Mouse (Mus musculus): ENCODE measurements at regions not wholly inside any gene's neighbourhood (a gene's known extent, or its start where the extent isn't known, plus 50 kb on each side); places are given as distances from the start of the nearest gene placed in this dataset.
A peak's percentile ranks its signal among the peaks of the same experiment; 100 is the strongest.

- H3K27ac ChIP-seq (ENCODE audit: low read length) = no peak overlapping the region
- no peaks in the 10 kb centered on the region for H3K36me3 ChIP-seq (ENCODE audit: insufficient read depth, low read length)
- peaks cover 16% of the 10 kb centered on the region for H3K4me1 ChIP-seq (ENCODE audit: insufficient read depth, low read length)
- no peak for ATAC-seq (ENCODE audit: low FRiP score, low TSS enrichment)
- H3K4me3 ChIP-seq (ENCODE audit: low read length) = no peak overlapping the region
- H3K4me2 ChIP-seq (replicated peaks; ENCODE audit: low read depth, low read length) = no peak overlapping the region
- 51% methylated on average over 3 of the region's 3 CpGs for WGBS
- H3K9ac ChIP-seq (replicated peaks; ENCODE audit: low read length) = 0 out of 2 replicates have a peak overlapping the region, but pooled peaks have one; percentile 2
- H3K9me3 ChIP-seq (ENCODE audit: low read length) = no peaks in the 10 kb centered on the region
- no peaks in the 10 kb centered on the region for H3K27me3 ChIP-seq (ENCODE audit: insufficient read depth, low read length)
These were observed 54.8 kb upstream of the Haao start for GRCm38 (mm10) chr17:83902523-83902922.

- Histone ChIP-seq H3K4me2 (replicated peaks; ENCODE audit: low read depth, low read length) (no peak overlapping the region), H3K4me3 (ENCODE audit: low read length) (no peak overlapping the region), H3K36me3 (ENCODE audit: insufficient read depth, low read length) (no peaks in the 10 kb centered on the region), H3K27me3 (ENCODE audit: insufficient read depth, low read length) (no peaks in the 10 kb centered on the region), H3K9ac (replicated peaks; ENCODE audit: low read length) (0 out of 2 replicates have a peak overlapping the region, but pooled peaks have one; percentile 24), H3K9me3 (ENCODE audit: low read length) (no peaks in the 10 kb centered on the region), H3K4me1 (ENCODE audit: insufficient read depth, low read length) (peaks cover 19% of the 10 kb centered on the region), H3K27ac (ENCODE audit: low read length) (0 out of 2 replicates have a peak overlapping the region, but pooled peaks have one; percentile 12)
- 34% methylated on average over 6 of the region's 6 CpGs for WGBS
- ATAC-seq (ENCODE audit: low FRiP score, low TSS enrichment) = no peak
These were observed 54.3 kb upstream of the Haao start for GRCm38 (mm10) chr17:83902091-83902490.

- Histone ChIP-seq H3K27ac (ENCODE audit: low read length) (no peak overlapping the region), H3K9ac (replicated peaks; ENCODE audit: low read length) (no peak overlapping the region), H3K36me3 (ENCODE audit: insufficient read depth, low read length) (no peaks in the 10 kb centered on the region), H3K9me3 (ENCODE audit: low read length) (no peaks in the 10 kb centered on the region), H3K4me3 (ENCODE audit: low read length) (no peak overlapping the region), H3K4me1 (ENCODE audit: insufficient read depth, low read length) (peaks cover 39% of the 10 kb centered on the region), H3K4me2 (replicated peaks; ENCODE audit: low read depth, low read length) (no peak overlapping the region), H3K27me3 (ENCODE audit: insufficient read depth, low read length) (no peaks in the 10 kb centered on the region)
- WGBS = 72% methylated on average over 7 of the region's 7 CpGs
- no peak for ATAC-seq (ENCODE audit: low FRiP score, low TSS enrichment)
These were observed 51.9 kb upstream of the Haao start for GRCm38 (mm10) chr17:83899588-83900152.

- H3K27me3 ChIP-seq (ENCODE audit: insufficient read depth, low read length) = no peaks in the 10 kb centered on the region
- H3K4me2 ChIP-seq (replicated peaks; ENCODE audit: low read depth, low read length) = no peak overlapping the region
- H3K9ac ChIP-seq (replicated peaks; ENCODE audit: low read length) = no peak overlapping the region
- H3K4me3 ChIP-seq (ENCODE audit: low read length) = no peak overlapping the region
- peaks cover 39% of the 10 kb centered on the region for H3K4me1 ChIP-seq (ENCODE audit: insufficient read depth, low read length)
- ATAC-seq (ENCODE audit: low FRiP score, low TSS enrichment) = no peak
- 80% methylated on average over 5 of the region's 5 CpGs for WGBS
- no peaks in the 10 kb centered on the region for H3K9me3 ChIP-seq (ENCODE audit: low read length)
- H3K36me3 ChIP-seq (ENCODE audit: insufficient read depth, low read length) = no peaks in the 10 kb centered on the region
- no peak overlapping the region for H3K27ac ChIP-seq (ENCODE audit: low read length)
These were observed 50.8 kb upstream of the Haao start for GRCm38 (mm10) chr17:83898531-83898930.
